Mouse (Mus musculus) midbrain, embryonic 15.5 days (tissue): ENCODE results near the gene Rp9. TPM values are rescaled to one million over a fixed set of nuclear protein-coding genes. Genes with fewer than 3 reads are reported as not detected.
"Not testable (repeated sequence)": the region's sequence is repeated elsewhere in the genome, so short reads cannot be mapped to it uniquely, and the experiment has no call there.

ENCODE experiments used
- ATAC-seq: fragments of 200-750 bp; cut with Nextera tagmentation; replicated peaks from 2 replicates; pipeline ENCODE4 v1.8.0; 2017; ENCODE audit warnings: moderate TSS enrichment
- H3K27ac ChIP-seq: fragments of 300-500 bp; sonication (generic); 2 replicates; pipeline ENCODE4 v1.5.1; 2015; ENCODE audit warnings: mild to moderate bottlenecking, inconsistent platforms
- H3K27me3 ChIP-seq: fragments of 300-500 bp; sonication (generic); replicated peaks from 2 replicates; pipeline ENCODE4 v1.6.1; 2015; ENCODE audit warnings: inconsistent platforms
- H3K36me3 ChIP-seq: fragments of 300-500 bp; sonication (generic); replicated peaks from 2 replicates; pipeline ENCODE4 v1.6.1; 2015; ENCODE audit warnings: inconsistent platforms
- H3K4me1 ChIP-seq: fragments of 300-500 bp; sonication (generic); 2 replicates; pipeline ENCODE4 v1.6.1; 2015; ENCODE audit warnings: inconsistent platforms
- H3K4me2 ChIP-seq: fragments of 300-500 bp; sonication (generic); 2 replicates; pipeline ENCODE4 v1.6.1; 2015; ENCODE audit warnings: inconsistent platforms, mild to moderate bottlenecking, moderate library complexity
- H3K4me3 ChIP-seq: fragments of 300-500 bp; sonication (generic); 2 replicates; pipeline ENCODE4 v1.5.1; 2015; ENCODE audit warnings: mild to moderate bottlenecking, inconsistent platforms
- H3K9ac ChIP-seq: fragments of 300-500 bp; sonication (generic); 2 replicates; pipeline ENCODE4 v1.6.1; 2015; ENCODE audit warnings: mild to moderate bottlenecking, inconsistent platforms
- H3K9me3 ChIP-seq: fragments of 300-500 bp; sonication (generic); 2 replicates; pipeline ENCODE4 v1.6.1; 2016; ENCODE audit warnings: inconsistent platforms
- WGBS: fragments of 180-500 bp; shearing (Covaris S2); methylation state at CpG from one replicate; pipeline ENCODE4 v1.1.7; 2015; ENCODE audit warnings: mixed read lengths; 5-methylcytosine and 5-hydroxymethylcytosine counted together
- polyA plus RNA-seq: library from polyadenylated mRNA; unstranded; fragments of >200 nt; fragmentation: Nextera tagmentation; extraction: Ambion mirVana; gene quantifications from 2 replicates; pipeline ENCODE4 v1.2.1, GENCODE M21; 2015

Rp9 gene
- polyA plus RNA-seq, 1 experiment from 2014 or later = 70.9 TPM

DNA sequence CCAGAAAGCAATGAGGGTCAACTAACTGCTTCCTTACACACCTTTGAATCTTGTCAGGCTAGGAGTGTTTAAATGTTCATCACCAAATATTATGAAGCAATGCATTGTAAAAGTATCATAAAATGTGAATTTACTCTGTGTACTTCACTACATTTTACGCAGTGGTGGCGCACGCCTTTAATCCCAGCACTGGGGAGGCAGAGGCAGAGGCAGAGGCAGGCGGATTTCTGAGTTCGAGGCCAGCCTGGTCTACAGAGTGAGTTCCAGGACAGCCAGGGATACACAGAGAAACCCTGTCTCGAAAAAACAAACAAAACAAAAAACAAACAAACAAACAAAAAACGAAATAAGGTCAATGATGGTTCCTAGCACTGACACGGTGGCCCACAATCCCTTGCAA lies 15.6 kb downstream of the Rp9 start, which contains the start of gene Gm17545:
Gene Gm17545 (plus strand): TSS at position 301 of the 400 bp plus-strand sequence.
- H3K36me3 ChIP-seq = peaks cover 46% of the 10 kb centered on the region
- not testable (repeated sequence) for H3K4me3 ChIP-seq, H3K27me3 ChIP-seq, H3K27ac ChIP-seq, ATAC-seq, H3K4me1 ChIP-seq, H3K9me3 ChIP-seq, H3K4me2 ChIP-seq, H3K9ac ChIP-seq
- WGBS = 94% methylated on average over 8 of the region's 8 CpGs

DNA sequence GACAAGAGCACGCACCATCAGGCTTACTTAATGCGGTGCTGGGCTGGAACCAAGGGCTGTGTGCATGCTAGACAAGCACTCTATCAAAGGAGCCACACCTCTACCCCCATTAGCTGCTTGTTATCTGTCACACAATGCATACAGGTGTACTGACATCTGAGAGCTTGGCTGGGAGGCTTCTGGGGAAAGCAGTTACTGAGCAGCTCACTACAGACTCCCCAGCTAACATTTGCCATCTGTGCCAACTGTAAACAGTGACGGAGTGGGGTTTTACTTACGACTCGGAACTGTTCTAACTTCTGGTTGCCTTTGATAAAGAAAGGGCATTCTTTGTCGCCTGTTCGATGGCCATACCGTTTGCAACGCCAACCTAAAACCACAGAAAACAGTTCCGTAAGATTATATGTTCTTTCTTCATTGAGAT lies 16.0 kb downstream of the Rp9 start:
- no peak for ATAC-seq
- 95% methylated on average over 10 of the region's 10 CpGs for WGBS

DNA sequence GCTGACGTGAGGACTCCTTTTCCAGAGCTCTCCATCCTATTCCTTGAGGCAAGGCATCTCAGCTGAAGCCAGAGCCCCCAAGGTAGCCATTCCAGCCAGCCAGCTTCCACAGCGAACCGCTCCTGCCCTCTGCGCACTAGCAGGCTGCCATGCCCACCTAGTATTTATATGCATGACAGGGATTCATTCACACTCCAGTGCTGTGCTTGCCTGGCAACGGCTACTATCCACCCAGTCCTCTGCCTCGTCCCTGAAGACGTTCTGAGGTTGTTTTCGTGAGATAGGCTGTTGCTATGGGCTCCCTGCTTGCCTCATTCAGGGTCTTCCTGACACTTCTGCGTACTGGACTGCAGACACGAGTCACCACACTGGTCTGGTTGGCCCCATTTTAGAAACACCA lies 16.8 kb downstream of the Rp9 start:
- Histone ChIP-seq H3K27ac (no peak overlapping the region), H3K9ac (no peak overlapping the region), H3K27me3 (no peaks in the 10 kb centered on the region), H3K36me3 (peaks cover 58% of the 10 kb centered on the region), H3K9me3 (no peaks in the 10 kb centered on the region), H3K4me2 (no peak overlapping the region), H3K4me1 (no peaks in the 10 kb centered on the region), H3K4me3 (no peak overlapping the region)
- WGBS = 88% methylated on average over 10 of the region's 10 CpGs
- ATAC-seq = no peak

More for the DNA sequence above, 16.0 kb downstream of the Rp9 start:
- Histone ChIP-seq H3K4me3 (no peak overlapping the region), H3K4me2 (no peak overlapping the region), H3K27me3 (no peaks in the 10 kb centered on the region), H3K9ac (no peak overlapping the region), H3K9me3 (no peaks in the 10 kb centered on the region), H3K4me1 (no peaks in the 10 kb centered on the region), H3K27ac (no peak overlapping the region), H3K36me3 (peaks cover 50% of the 10 kb centered on the region)

DNA sequence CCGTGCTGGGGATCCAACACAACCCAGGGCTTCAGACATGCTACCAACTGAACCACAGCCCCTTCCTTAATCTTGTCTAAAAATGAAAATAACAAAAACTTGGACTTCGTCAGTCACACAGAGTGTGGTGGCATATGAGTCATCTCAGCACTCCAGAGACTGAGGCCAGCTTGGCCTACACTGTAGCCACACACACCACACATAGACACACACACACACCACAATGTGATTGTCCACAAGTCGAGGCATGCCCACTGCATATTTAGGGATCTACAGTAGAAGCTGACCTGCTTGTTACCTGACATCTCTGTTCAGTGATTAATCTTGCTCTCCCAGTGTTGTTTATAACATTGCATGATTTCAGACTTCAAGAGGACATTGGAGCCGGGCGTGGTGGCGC lies 20.3 kb downstream of the Rp9 start:
- Histone ChIP-seq H3K36me3 (peaks cover 54% of the 10 kb centered on the region), H3K4me2 (no peak overlapping the region), H3K9ac (no peak overlapping the region), H3K4me3 (no peak overlapping the region), H3K27me3 (no peaks in the 10 kb centered on the region), H3K4me1 (no peaks in the 10 kb centered on the region), H3K9me3 (no peaks in the 10 kb centered on the region), H3K27ac (no peak overlapping the region)
- no peak for ATAC-seq
- 93% methylated on average over 6 of the region's 6 CpGs for WGBS

DNA sequence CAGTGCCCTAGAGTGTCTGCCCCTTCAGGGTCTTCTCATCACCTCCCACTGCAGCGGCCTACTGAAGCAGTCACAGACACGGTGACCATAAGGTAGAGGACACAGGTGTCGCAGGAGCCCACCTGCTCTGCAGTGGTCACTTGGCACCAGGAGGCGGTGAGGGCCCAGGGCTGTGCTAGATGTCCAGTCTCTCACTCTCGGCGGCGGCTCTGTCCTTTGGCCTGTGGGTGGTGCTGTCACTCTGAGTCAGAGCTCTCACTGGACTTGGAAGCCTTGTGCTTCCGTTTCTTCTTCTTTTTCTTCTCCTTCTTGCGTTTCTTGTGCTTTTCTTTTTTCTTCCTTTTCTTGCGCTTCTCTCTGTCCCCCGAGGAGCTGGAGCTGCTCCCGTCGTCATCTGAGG lies 21.1 kb downstream of the Rp9 start:
- Histone ChIP-seq H3K4me2 (no peak overlapping the region), H3K9ac (no peak overlapping the region), H3K36me3 (peaks cover 53% of the 10 kb centered on the region), H3K4me3 (no peak overlapping the region), H3K4me1 (no peaks in the 10 kb centered on the region), H3K9me3 (no peaks in the 10 kb centered on the region), H3K27me3 (no peaks in the 10 kb centered on the region), H3K27ac (no peak overlapping the region)
- no peak for ATAC-seq
- WGBS = 80% methylated on average over 13 of the region's 13 CpGs

DNA sequence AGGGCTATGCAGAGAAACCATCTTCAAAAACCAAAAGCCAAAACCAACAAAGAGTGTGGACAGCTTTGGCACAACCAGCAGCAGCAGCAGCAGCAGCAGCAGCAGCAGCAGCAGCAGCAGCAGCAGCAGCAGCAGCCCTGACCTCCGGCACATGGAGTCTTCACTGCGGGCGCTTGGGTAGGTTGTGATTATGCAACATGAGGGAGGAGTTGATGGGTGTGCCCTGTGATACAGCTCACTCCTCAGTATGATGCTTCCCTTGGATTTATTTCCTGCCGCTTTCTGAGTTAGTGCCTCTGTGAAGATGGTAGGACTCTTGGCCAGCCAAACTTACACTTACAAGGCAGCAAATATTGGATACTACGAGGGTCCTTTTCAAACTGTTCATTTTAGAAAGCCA lies 22.3 kb downstream of the Rp9 start:
- no peaks in the 10 kb centered on the region for H3K27me3 ChIP-seq
- H3K4me3 ChIP-seq = no peak overlapping the region
- whole genome bisulfite sequencing = 92% methylated on average over 5 of the region's 5 CpGs
- no peaks in the 10 kb centered on the region for H3K9me3 ChIP-seq
- H3K36me3 ChIP-seq = peaks cover 44% of the 10 kb centered on the region
- no peak overlapping the region for H3K27ac ChIP-seq
- no peak overlapping the region for H3K9ac ChIP-seq
- no peak overlapping the region for H3K4me2 ChIP-seq
- no peaks in the 10 kb centered on the region for H3K4me1 ChIP-seq
- no peak for ATAC-seq

DNA sequence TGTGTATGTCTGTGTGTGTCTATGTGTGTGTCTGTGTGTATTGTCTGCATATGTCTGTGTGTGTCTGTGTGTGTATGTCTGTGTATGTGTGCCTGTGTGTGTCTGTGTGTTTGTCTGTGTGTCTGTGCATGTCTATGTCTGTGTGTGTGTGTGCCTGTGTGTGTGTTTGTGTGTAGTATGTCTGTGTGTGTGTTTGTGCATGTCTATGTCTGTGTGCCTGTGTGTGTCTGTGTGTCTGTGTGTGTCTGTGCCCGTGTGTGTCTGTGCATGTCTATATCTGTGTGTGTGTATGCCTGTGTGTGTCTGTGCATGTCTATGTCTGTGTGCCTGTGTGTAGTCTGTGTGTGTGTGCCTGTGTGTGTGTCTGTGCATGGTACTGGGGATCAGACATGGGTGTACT lies 24.4 kb downstream of the Rp9 start:
- no peak overlapping the region for H3K4me2 ChIP-seq
- H3K9ac ChIP-seq = no peak overlapping the region
- H3K9me3 ChIP-seq = no peaks in the 10 kb centered on the region
- no peak overlapping the region for H3K4me3 ChIP-seq
- no peaks in the 10 kb centered on the region for H3K27me3 ChIP-seq
- peaks cover 37% of the 10 kb centered on the region for H3K36me3 ChIP-seq
- 95% methylated on average over 1 of the region's 1 CpGs for WGBS
- no peak overlapping the region for H3K27ac ChIP-seq
- no peak for ATAC-seq
- no peaks in the 10 kb centered on the region for H3K4me1 ChIP-seq

DNA sequence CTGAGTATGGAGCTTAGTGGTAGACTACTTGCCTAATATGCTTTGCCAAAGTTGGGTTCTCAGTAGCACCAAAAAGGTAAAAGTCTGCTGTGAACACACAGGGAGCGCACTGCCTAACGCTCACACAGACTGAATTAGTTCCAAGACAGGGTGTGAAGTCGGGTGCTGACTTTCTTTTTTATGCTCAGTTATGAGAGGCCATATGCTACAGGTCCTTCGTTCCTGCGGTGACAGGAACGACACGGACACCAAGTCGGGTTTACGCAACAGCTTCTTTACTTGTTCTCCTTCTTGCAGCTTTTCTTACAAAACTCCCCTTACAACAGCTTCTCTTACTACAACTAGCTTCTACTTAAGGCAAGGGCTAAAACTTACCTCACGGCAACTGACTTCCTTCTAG lies 26.4 kb downstream of the Rp9 start:
- 94% methylated on average over 10 of the region's 10 CpGs for WGBS
- Histone ChIP-seq H3K27ac (no peak overlapping the region), H3K9ac (no peak overlapping the region), H3K4me3 (no peak overlapping the region), H3K27me3 (no peaks in the 10 kb centered on the region), H3K4me2 (no peak overlapping the region), H3K36me3 (peaks cover 20% of the 10 kb centered on the region), H3K4me1 (no peaks in the 10 kb centered on the region), H3K9me3 (no peaks in the 10 kb centered on the region)
- ATAC-seq = no peak

DNA sequence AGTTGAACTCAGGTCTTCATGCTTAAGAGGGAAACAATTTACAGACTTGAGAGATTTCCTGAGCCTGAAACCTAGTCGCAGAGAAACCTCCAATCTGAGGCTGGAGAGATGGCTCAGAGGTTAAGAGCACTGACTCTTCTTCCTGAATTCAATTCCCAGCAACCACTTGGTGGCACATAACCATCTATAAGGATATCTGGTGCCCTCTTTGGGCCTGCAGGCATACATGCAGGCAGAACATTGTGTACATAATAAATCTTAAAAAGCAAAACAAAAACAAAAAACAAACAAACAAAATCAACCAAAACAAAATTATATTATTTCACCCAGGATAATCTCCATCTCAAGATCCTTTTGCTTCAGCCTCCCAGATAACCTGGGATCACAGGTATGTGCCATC lies 30.7 kb downstream of the Rp9 start:
- Histone ChIP-seq H3K9me3 (no peaks in the 10 kb centered on the region), H3K4me3 (no peak overlapping the region), H3K36me3 (peaks cover 9% of the 10 kb centered on the region; the same call in 1 of the 2 replicates), H3K4me1 (no peaks in the 10 kb centered on the region), H3K9ac (no peak overlapping the region), H3K27me3 (no peaks in the 10 kb centered on the region), H3K4me2 (no peak overlapping the region), H3K27ac (no peak overlapping the region)
- no peak for ATAC-seq
- 65% methylated on average over 1 of the region's 1 CpGs for WGBS

DNA sequence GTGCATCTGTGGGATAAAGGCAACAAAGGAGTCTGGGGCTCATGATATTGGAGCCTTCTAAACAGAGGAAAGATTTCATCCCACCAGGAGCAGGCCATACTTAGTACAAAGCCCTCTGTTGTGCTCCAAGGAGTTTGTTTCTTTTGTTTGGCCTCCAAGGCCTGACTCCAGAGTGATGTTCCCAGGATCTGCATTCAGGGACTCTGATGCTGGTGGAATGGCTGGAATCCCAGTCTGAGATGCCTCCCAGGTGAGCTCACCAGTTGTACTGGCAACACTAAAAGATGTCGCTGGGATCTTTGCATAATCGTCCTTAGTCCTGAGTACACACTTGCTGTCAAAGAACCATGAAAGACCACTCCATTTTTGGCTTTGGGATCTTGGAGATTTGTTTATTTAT lies 35.4 kb downstream of the Rp9 start:
- no peak for ATAC-seq
- WGBS = 92% methylated on average over 2 of the region's 2 CpGs

DNA sequence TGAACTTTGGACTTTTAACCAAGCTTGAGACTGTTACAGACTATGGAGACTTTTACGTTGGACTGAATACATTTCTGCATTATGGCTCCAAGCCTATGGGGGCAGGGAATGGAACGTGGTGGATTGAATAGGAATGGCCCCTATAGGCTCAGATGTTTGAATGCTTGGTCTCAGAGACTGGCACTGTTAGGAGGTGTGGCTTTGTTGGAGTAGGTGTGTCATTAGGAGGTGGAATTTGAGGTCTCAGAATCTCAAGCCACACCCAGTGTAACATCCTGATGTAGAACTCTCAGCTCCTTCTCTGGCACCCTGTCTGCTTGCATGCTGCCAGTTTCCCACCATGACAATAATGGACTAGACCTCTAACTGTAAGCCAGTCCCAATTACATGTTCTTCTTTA lies 36.3 kb downstream of the Rp9 start:
- WGBS = 78% methylated on average over 2 of the region's 2 CpGs
- Histone ChIP-seq H3K27me3 (no peaks in the 10 kb centered on the region), H3K27ac (no peak overlapping the region), H3K36me3 (0 out of 2 replicates have a peak, but pooled peaks cover 4% of the 10 kb centered on the region), H3K9me3 (no peaks in the 10 kb centered on the region), H3K4me3 (no peak overlapping the region), H3K9ac (no peak overlapping the region), H3K4me2 (no peak overlapping the region), H3K4me1 (peaks cover 4% of the 10 kb centered on the region; the same call in 1 of the 2 replicates)
- ATAC-seq = no peak

More for the DNA sequence above, 35.4 kb downstream of the Rp9 start:
- no peak overlapping the region for H3K4me3 ChIP-seq
- no peak overlapping the region for H3K4me2 ChIP-seq
- H3K9ac ChIP-seq = no peak overlapping the region
- H3K36me3 ChIP-seq = 0 out of 2 replicates have a peak, but pooled peaks cover 4% of the 10 kb centered on the region
- H3K27me3 ChIP-seq = no peaks in the 10 kb centered on the region
- no peaks in the 10 kb centered on the region for H3K9me3 ChIP-seq
- no peak overlapping the region for H3K27ac ChIP-seq
- H3K4me1 ChIP-seq = peaks cover 4% of the 10 kb centered on the region; the same call in 1 of the 2 replicates

DNA sequence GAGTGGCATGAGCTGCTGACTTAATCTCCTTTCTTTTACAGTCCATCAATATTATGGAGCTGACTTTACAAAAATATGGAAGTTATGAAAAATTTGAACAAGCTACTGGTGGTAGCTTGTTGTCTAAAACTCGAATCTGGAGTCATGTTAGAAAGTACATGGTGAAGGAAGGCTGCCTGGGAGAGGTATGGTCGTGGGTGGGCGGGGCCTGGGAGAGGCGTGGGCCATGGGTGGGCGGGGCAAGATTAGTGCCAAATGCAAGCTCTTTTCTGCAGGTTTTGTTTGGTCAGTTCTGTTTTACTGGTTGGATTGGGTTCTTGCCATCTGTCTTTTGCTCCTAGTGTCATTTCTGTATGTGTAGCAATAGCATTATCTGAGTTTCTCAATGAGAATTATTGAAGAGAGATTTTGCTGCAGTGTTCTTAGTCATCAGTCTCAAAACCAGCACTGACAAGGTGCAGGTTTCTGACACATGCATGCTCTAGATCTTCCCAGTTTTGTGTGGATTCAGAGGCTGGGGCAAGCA lies 39.2 kb downstream of the Rp9 start:
- H3K9ac ChIP-seq = no peak overlapping the region
- 0 out of 2 replicates have a peak, but pooled peaks cover 4% of the 10 kb centered on the region for H3K36me3 ChIP-seq
- no peak overlapping the region for H3K27ac ChIP-seq
- no peak overlapping the region for H3K4me2 ChIP-seq
- H3K27me3 ChIP-seq = no peaks in the 10 kb centered on the region
- H3K4me3 ChIP-seq = no peak overlapping the region
- ATAC-seq = no peak
- H3K9me3 ChIP-seq = no peaks in the 10 kb centered on the region
- 35% methylated on average over 5 of the region's 5 CpGs for WGBS
- peaks cover 4% of the 10 kb centered on the region; the same call in 1 of the 2 replicates for H3K4me1 ChIP-seq

DNA sequence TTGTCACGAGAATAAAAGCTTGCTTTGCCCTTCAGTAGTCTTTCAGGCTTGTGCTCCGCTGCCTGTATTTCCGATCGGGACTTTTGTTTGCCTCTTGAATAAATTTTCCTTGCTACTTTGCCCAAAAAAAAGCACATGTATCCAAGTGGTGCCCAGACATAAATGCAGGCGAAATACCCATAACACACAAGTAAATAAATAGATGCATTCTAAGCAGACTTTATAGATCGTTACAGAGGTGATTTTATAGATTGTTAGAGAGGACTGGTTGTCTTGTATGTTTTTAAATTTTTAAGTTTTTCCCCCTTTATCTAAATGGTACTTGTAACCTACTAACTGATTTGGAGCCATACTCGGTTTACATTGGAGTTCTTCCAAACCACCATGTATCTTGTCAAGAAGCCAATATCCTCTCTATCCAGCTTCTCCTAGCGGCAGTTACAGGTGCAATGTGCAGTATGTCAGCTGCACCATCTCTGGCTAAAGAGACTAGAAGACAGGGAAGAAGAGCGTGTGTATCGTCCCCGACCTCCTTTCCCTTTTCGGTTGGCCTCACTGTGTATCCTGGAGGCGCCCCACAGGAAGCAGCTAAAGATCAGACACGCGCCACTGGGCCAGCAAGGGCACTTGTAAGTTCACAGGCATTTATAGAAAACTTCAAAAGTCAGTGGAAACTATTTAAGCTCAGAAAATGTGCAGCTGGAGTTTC lies 39.9 kb downstream of the Rp9 start:
- Histone ChIP-seq H3K27ac (no peak overlapping the region), H3K36me3 (no peaks in the 10 kb centered on the region), H3K4me1 (peaks cover 4% of the 10 kb centered on the region; the same call in 1 of the 2 replicates), H3K4me3 (no peak overlapping the region), H3K9ac (no peak overlapping the region), H3K27me3 (no peaks in the 10 kb centered on the region), H3K4me2 (no peak overlapping the region), H3K9me3 (no peaks in the 10 kb centered on the region)
- ATAC-seq = no peak
- 40% methylated on average over 15 of the region's 15 CpGs for WGBS
